Mouse (Mus musculus) heart, postnatal 0 days (tissue): Measurements from ENCODE around the gene Gpx5. TPM values are rescaled to one million over a fixed set of nuclear protein-coding genes. Genes with fewer than 3 reads are reported as not detected.
A peak's percentile ranks its signal among the peaks of the same experiment; 100 is the strongest.

Experiments
- ATAC-seq: fragments of 200-750 bp; cut with Nextera tagmentation; 2 replicates; pipeline ENCODE4 v1.8.0; 2017; ENCODE audit warnings: low read depth, moderate number of reproducible peaks, moderate library complexity; ENCODE audit not compliant: insufficient read depth
- DNase-seq: peaks from one replicate; pipeline ENCODE4 v3.0.0-alpha.2; 2016; ENCODE audit warnings: low spot score
- H3K27ac ChIP-seq: fragments of 300-500 bp; sonication (generic); 2 replicates; pipeline ENCODE4 v1.5.1; 2014; ENCODE audit warnings: low read depth, mild to moderate bottlenecking
- H3K27me3 ChIP-seq: fragments of 300-500 bp; sonication (generic); 2 replicates; pipeline ENCODE4 v1.6.1; 2014; ENCODE audit warnings: low read length, mixed read lengths; ENCODE audit not compliant: control insufficient read depth, insufficient read depth
- H3K36me3 ChIP-seq: fragments of 300-500 bp; sonication (generic); replicated peaks from 2 replicates; pipeline ENCODE4 v1.6.1; 2014; ENCODE audit warnings: low read length, mixed read lengths; ENCODE audit not compliant: control insufficient read depth, insufficient read depth
- H3K4me1 ChIP-seq: fragments of 300-500 bp; sonication (generic); 2 replicates; pipeline ENCODE4 v1.6.1; 2014; ENCODE audit warnings: antibody characterized with exemption; ENCODE audit not compliant: control insufficient read depth, insufficient read depth
- H3K4me2 ChIP-seq: fragments of 300-500 bp; sonication (generic); 2 replicates; pipeline ENCODE4 v1.6.1; 2014; ENCODE audit warnings: low read depth, mild to moderate bottlenecking, low read length, moderate library complexity
- H3K4me3 ChIP-seq: fragments of 300-500 bp; sonication (generic); 2 replicates; pipeline ENCODE4 v1.5.1; 2014; ENCODE audit warnings: low read depth, low read length
- H3K9ac ChIP-seq: fragments of 300-500 bp; sonication (generic); replicated peaks from 2 replicates; pipeline ENCODE4 v1.6.1; 2014; ENCODE audit warnings: low read depth, low read length, mixed read lengths
- H3K9me3 ChIP-seq: fragments of 300-500 bp; sonication (generic); replicated peaks from 2 replicates; pipeline ENCODE4 v1.6.1; 2016; ENCODE audit warnings: low read length; ENCODE audit not compliant: control insufficient read depth
- CTCF ChIP-seq: IDR thresholded peaks from 2 replicates; pipeline ENCODE4 v1.5.1; 2016; ENCODE audit warnings: antibody characterized with exemption, control low read depth, low read depth
- EP300 ChIP-seq: IDR thresholded peaks from 2 replicates; pipeline ENCODE4 v1.6.1; 2016; ENCODE audit warnings: antibody characterized with exemption, low read depth
- WGBS: fragments of 180-500 bp; shearing (Covaris S2); extraction: QIAGEN DNeasy Blood & Tissue Kit; methylation state at CpG from one replicate; pipeline ENCODE4 v1.1.7; 2014; 5-methylcytosine and 5-hydroxymethylcytosine counted together
- polyA plus RNA-seq: library from polyadenylated mRNA; unstranded; fragments of >200 nt; fragmentation: Nextera tagmentation; extraction: Ambion mirVana; gene quantifications from 2 replicates; pipeline ENCODE4 v1.2.1, GENCODE M21; 2015
- total RNA-seq: library from RNA; depleted of rRNA; stranded (reverse); fragments of >200 nt; gene quantifications from 2 replicates; pipeline ENCODE4 v1.2.3, GENCODE M21; 2014; ENCODE audit warnings: low replicate concordance

Gene Gpx5
- total and polyA plus RNA-seq, 2 experiments from 2014 or later, result not detected

- Histone ChIP-seq H3K9ac (no peak overlapping the region), H3K36me3 (no peaks in the 10 kb centered on the region), H3K4me1 (peaks cover 17% of the 10 kb centered on the region), H3K4me2 (peak overlapping the region; percentile 62), H3K27me3 (peaks cover 38% of the 10 kb centered on the region), H3K27ac (no peak overlapping the region), H3K9me3 (no peaks in the 10 kb centered on the region), H3K4me3 (peak overlapping the region; percentile 33)
- TF ChIP-seq EP300 (no peak), CTCF (no peak)
- DNase-seq (no peak), ATAC-seq (no peak)
- 2% methylated on average over 15 of the region's 15 CpGs for WGBS
These were observed 33.3 kb downstream of the Gpx5 start for GRCm38 (mm10) chr13:21259171-21259631.

GRCm38 (mm10) chr13:21258524-21258923 is 34.0 kb downstream of the Gpx5 start:
- DNase-seq (no peak), ATAC-seq (no peak)
- peak overlapping the region; percentile 62; the same call in 1 of the 2 replicates for H3K4me2 ChIP-seq
- 19% methylated on average over 6 of the region's 6 CpGs for WGBS
- H3K27ac ChIP-seq, result no peak overlapping the region
- peaks cover 41% of the 10 kb centered on the region for H3K27me3 ChIP-seq
- H3K4me1 ChIP-seq, result peaks cover 19% of the 10 kb centered on the region
- H3K9me3 ChIP-seq, result no peaks in the 10 kb centered on the region
- H3K36me3 ChIP-seq, result no peaks in the 10 kb centered on the region
- peak overlapping the region; percentile 33; the same call in 1 of the 2 replicates for H3K4me3 ChIP-seq
- no peak for TF ChIP-seq CTCF
- no peak for TF ChIP-seq EP300
- no peak overlapping the region for H3K9ac ChIP-seq

GRCm38 (mm10) chr13:21253986-21254385 is 38.5 kb downstream of the Gpx5 start:
- no peak overlapping the region for H3K27ac ChIP-seq
- no peaks in the 10 kb centered on the region for H3K9me3 ChIP-seq
- H3K4me2 ChIP-seq, result peak overlapping the region; percentile 55
- ATAC-seq (no peak), DNase-seq (no peak)
- 3% methylated on average over 16 of the region's 16 CpGs for WGBS
- no peaks in the 10 kb centered on the region for H3K36me3 ChIP-seq
- no peak for TF ChIP-seq EP300
- TF ChIP-seq CTCF, result no peak
- H3K27me3 ChIP-seq, result peaks cover 38% of the 10 kb centered on the region
- H3K9ac ChIP-seq, result no peak overlapping the region
- H3K4me3 ChIP-seq, result peak overlapping the region; percentile 39
- H3K4me1 ChIP-seq, result peaks cover 8% of the 10 kb centered on the region; the same call in 1 of the 2 replicates

- no peak for TF ChIP-seq EP300
- no peak for TF ChIP-seq CTCF
- Histone ChIP-seq H3K4me3 (peak overlapping the region; percentile 39), H3K4me1 (0 out of 2 replicates have a peak, but pooled peaks cover 4% of the 10 kb centered on the region), H3K27ac (no peak overlapping the region), H3K36me3 (no peaks in the 10 kb centered on the region), H3K27me3 (peaks cover 34% of the 10 kb centered on the region), H3K9me3 (no peaks in the 10 kb centered on the region), H3K4me2 (peak overlapping the region; percentile 55), H3K9ac (no peak overlapping the region)
- 6% methylated on average over 12 of the region's 12 CpGs for WGBS
- ATAC-seq (no peak), DNase-seq (no peak)
These were observed 39.0 kb downstream of the Gpx5 start for GRCm38 (mm10) chr13:21253569-21253968.

- Histone ChIP-seq H3K27me3 (peaks cover 29% of the 10 kb centered on the region), H3K9ac (no peak overlapping the region), H3K9me3 (no peaks in the 10 kb centered on the region), H3K4me3 (no peak overlapping the region), H3K4me2 (no peak overlapping the region), H3K27ac (no peak overlapping the region), H3K4me1 (0 out of 2 replicates have a peak, but pooled peaks cover 4% of the 10 kb centered on the region), H3K36me3 (no peaks in the 10 kb centered on the region)
- ATAC-seq, result no peak
- TF ChIP-seq CTCF, result no peak
- no peak for TF ChIP-seq EP300
- 49% methylated on average over 5 of the region's 5 CpGs for WGBS
- DNase-seq, result no peak
These were observed 39.5 kb downstream of the Gpx5 start for GRCm38 (mm10) chr13:21253040-21253439.

- no peak for ATAC-seq
- H3K4me3 ChIP-seq, result no peak overlapping the region
- 58% methylated on average over 9 of the region's 9 CpGs for WGBS
These were observed 42.4 kb downstream of the Gpx5 start for GRCm38 (mm10) chr13:21250074-21250681.

More at GRCm38 (mm10) chr13:21250074-21250681, 42.4 kb downstream of the Gpx5 start:
- no peak overlapping the region for H3K9ac ChIP-seq
- no peak for DNase-seq
- H3K36me3 ChIP-seq, result no peaks in the 10 kb centered on the region
- TF ChIP-seq EP300 (no peak), CTCF (no peak)
- H3K9me3 ChIP-seq, result no peaks in the 10 kb centered on the region
- H3K4me1 ChIP-seq, result 0 out of 2 replicates have a peak, but pooled peaks cover 4% of the 10 kb centered on the region
- no peak overlapping the region for H3K27ac ChIP-seq
- peaks cover 12% of the 10 kb centered on the region for H3K27me3 ChIP-seq
- no peak overlapping the region for H3K4me2 ChIP-seq
